Mouse (Mus musculus) cerebellum, adult 2 months (tissue): ENCODE data around the gene Psmb11.

Experiments
- CTCF ChIP-seq: fragments of 200-500 bp; IDR thresholded peaks from 2 replicates; pipeline ENCODE4 v1.5.1; 2011; ENCODE audit warnings: low read depth, mild to moderate bottlenecking, control low read depth, low read length, moderate library complexity, borderline replicate concordance; ENCODE audit not compliant: insufficient read depth
- POLR2A ChIP-seq: fragments of 200-500 bp; IDR thresholded peaks from 2 replicates; pipeline ENCODE4 v1.6.1; 2011; ENCODE audit warnings: low read length, control low read depth, borderline replicate concordance; ENCODE audit not compliant: insufficient read depth

- no peak for TF ChIP-seq CTCF
- no peak for TF ChIP-seq POLR2A
Observed at GRCm38 (mm10) chr14:54676290-54676689, 55.1 kb downstream of the Psmb11 start.
